Mouse (Mus musculus) spleen, postnatal 10 days (tissue): ENCODE data around the gene Ccno.
A peak's percentile ranks its signal among the peaks of the same experiment; 100 is the strongest.
"Not testable (repeated sequence)": the region's sequence is repeated elsewhere in the genome, so short reads cannot be mapped to it uniquely, and the experiment has no call there.

ENCODE experiments used
- DNase-seq, 2 experiments: peaks; one replicate each; pipeline ENCODE4 v3.0.0; 2021 to 2022; ENCODE audit warnings: low spot score in 2 of 2

Gene Ccno

GRCm38 (mm10) chr13:113000576-113001318, 13.1 kb downstream of the Ccno start:
- DNase-seq: no peak

GRCm38 (mm10) chr13:113012683-113013082, 25.1 kb downstream of the Ccno start:
- DNase-seq: no peak

- DNase-seq: not testable (repeated sequence)
These were observed 25.8 kb downstream of the Ccno start for GRCm38 (mm10) chr13:113013174-113013953.

- no peak for DNase-seq
These were observed 33.9 kb downstream of the Ccno start for GRCm38 (mm10) chr13:113021521-113021920.

GRCm38 (mm10) chr13:113022467-113022866, 34.9 kb downstream of the Ccno start:
- no peak for DNase-seq

- no peak for DNase-seq
These were observed 35.9 kb downstream of the Ccno start for GRCm38 (mm10) chr13:113023274-113024143.

GRCm38 (mm10) chr13:113031351-113031750, 43.7 kb downstream of the Ccno start:
- no peak for DNase-seq

- DNase-seq: no peak
These were observed 44.4 kb downstream of the Ccno start for GRCm38 (mm10) chr13:113031792-113032571.

GRCm38 (mm10) chr13:113032831-113033230, 45.2 kb downstream of the Ccno start:
- no peak for DNase-seq

GRCm38 (mm10) chr13:113034271-113034886, 46.8 kb downstream of the Ccno start:
- DNase-seq: no peak

- DNase-seq: peak; percentile 35 to 59
These were observed 47.4 kb downstream of the Ccno start, which contains the start of gene Cdc20b for GRCm38 (mm10) chr13:113034950-113035421. TSS of gene Cdc20b (plus strand) at chr13:113035111.

GRCm38 (mm10) chr13:113035852-113036251, 48.2 kb downstream of the Ccno start:
- peak; percentile 33 to 63 for DNase-seq
